Mouse (Mus musculus) intestine, postnatal 0 days (tissue): Measurements from ENCODE around the gene Prss42. TPM values are rescaled to one million over a fixed set of nuclear protein-coding genes. Genes with fewer than 3 reads are reported as not detected.

Source experiments
- ATAC-seq: fragments of 200-750 bp; cut with Nextera tagmentation; 2 replicates; pipeline ENCODE4 v1.8.0; 2017; ENCODE audit warnings: mild to moderate bottlenecking, moderate TSS enrichment, moderate library complexity
- H3K27ac ChIP-seq: fragments of 300-500 bp; sonication (generic); 2 replicates; pipeline ENCODE4 v1.5.1; 2014; ENCODE audit warnings: mild to moderate bottlenecking, low read depth, low read length, moderate library complexity
- H3K27me3 ChIP-seq: fragments of 300-500 bp; sonication (generic); replicated peaks from 2 replicates; pipeline ENCODE4 v1.6.1; 2014; ENCODE audit warnings: low read length, mixed read lengths; ENCODE audit not compliant: control insufficient read depth, insufficient read depth
- H3K36me3 ChIP-seq: fragments of 300-500 bp; sonication (generic); 2 replicates; pipeline ENCODE4 v1.6.1; 2014; ENCODE audit warnings: mild to moderate bottlenecking, moderate library complexity; ENCODE audit not compliant: control insufficient read depth, insufficient read depth
- H3K4me1 ChIP-seq: fragments of 300-500 bp; sonication (generic); replicated peaks from 2 replicates; pipeline ENCODE4 v1.6.1; 2014; ENCODE audit warnings: antibody characterized with exemption, low read length, mixed read lengths; ENCODE audit not compliant: control insufficient read depth, insufficient read depth
- H3K4me2 ChIP-seq: fragments of 300-500 bp; sonication (generic); replicated peaks from 2 replicates; pipeline ENCODE4 v1.6.1; 2014; ENCODE audit warnings: low read depth, mild to moderate bottlenecking, moderate library complexity
- H3K4me3 ChIP-seq: fragments of 300-500 bp; sonication (generic); 2 replicates; pipeline ENCODE4 v1.5.1; 2014; ENCODE audit warnings: low read depth, low read length
- H3K9ac ChIP-seq: fragments of 300-500 bp; sonication (generic); 2 replicates; pipeline ENCODE4 v1.6.1; 2014; ENCODE audit warnings: mild to moderate bottlenecking, low read depth, low read length
- H3K9me3 ChIP-seq: fragments of 300-500 bp; sonication (generic); 2 replicates; pipeline ENCODE4 v1.6.1; 2016; ENCODE audit warnings: mixed run types; ENCODE audit not compliant: control insufficient read depth
- CTCF ChIP-seq: sonication (generic); IDR thresholded peaks from 2 replicates; pipeline ENCODE4 v1.5.1; 2016; ENCODE audit warnings: low read depth, mild to moderate bottlenecking, control low read depth, antibody characterized with exemption, moderate library complexity
- WGBS: fragments of 180-500 bp; shearing (Covaris S2); extraction: QIAGEN DNeasy Blood & Tissue Kit; methylation state at CpG from one replicate; pipeline ENCODE4 v1.1.7; 2014; 5-methylcytosine and 5-hydroxymethylcytosine counted together
- polyA plus RNA-seq: library from polyadenylated mRNA; unstranded; fragments of >200 nt; fragmentation: Nextera tagmentation; extraction: Ambion mirVana; gene quantifications from 2 replicates; pipeline ENCODE4 v1.2.1, GENCODE M21; 2015

The Prss42 gene
- not detected in 2 replicates for polyA plus RNA-seq

DNA sequence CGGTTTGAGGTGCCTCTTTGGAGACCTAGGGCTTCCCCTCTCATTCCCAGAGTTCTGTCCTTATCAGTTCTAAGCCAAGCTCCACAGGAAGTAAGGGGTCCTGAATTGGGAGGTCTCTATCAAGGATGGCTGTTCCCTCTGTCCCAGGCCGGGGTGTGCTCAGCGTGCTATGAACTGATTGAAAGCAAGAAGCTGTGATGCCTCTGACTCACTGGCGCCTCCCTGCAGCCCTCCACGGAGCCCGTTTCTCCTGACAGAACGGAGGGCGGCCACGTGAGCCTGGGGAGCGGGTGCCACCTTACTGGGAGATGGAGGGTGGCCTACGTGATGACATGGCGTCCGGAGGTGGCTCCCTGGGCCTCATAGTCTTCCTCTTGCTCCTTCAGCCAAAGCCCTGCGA lies at the start of gene Prss42:
Gene Prss42, plus strand, starts transcription at position 301 of the 400 bp plus-strand sequence.
- Histone ChIP-seq H3K36me3 (no peaks in the 10 kb centered on the region), H3K4me2 (no peak within 1 kb of the TSS), H3K4me3 (no peak within 1 kb of the TSS), H3K9me3 (no peaks in the 10 kb centered on the region), H3K9ac (no peak within 1 kb of the TSS), H3K27me3 (no peaks in the 10 kb centered on the region), H3K27ac (no peak within 1 kb of the TSS), H3K4me1 (no peaks in the 10 kb centered on the region)
- no peak for ATAC-seq
- 89% methylated on average over 14 of the region's 14 CpGs for WGBS
- TF ChIP-seq CTCF, result no peak

DNA sequence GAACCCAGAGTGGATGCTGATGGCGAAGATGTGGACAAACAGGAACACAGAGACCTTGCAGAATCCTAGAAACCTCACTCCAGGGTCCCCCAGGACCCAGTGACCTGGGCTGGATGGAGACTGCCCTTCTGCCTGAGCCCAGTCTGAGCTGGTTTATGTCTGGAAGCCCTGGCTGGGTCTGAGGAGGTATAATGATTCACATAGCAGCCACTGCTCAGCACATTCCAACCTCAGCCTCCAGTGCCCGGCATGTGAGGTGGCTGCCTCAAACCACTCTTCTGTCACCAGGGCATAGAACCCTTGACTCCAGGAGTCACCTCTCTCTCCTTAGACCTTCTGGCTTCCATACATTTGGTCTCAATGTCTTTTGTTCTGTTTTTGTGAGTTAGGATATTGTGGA lies 49.5 kb upstream of the Prss42 start:
- H3K9ac ChIP-seq, result no peak overlapping the region
- 55% methylated on average over 2 of the region's 2 CpGs for WGBS
- ATAC-seq, result no peak
- H3K27me3 ChIP-seq, result peaks cover 23% of the 10 kb centered on the region
- no peaks in the 10 kb centered on the region for H3K36me3 ChIP-seq
- H3K27ac ChIP-seq, result no peak overlapping the region
- TF ChIP-seq CTCF, result no peak
- H3K9me3 ChIP-seq, result no peaks in the 10 kb centered on the region
- no peaks in the 10 kb centered on the region for H3K4me1 ChIP-seq
- no peak overlapping the region for H3K4me3 ChIP-seq
- no peak overlapping the region for H3K4me2 ChIP-seq

DNA sequence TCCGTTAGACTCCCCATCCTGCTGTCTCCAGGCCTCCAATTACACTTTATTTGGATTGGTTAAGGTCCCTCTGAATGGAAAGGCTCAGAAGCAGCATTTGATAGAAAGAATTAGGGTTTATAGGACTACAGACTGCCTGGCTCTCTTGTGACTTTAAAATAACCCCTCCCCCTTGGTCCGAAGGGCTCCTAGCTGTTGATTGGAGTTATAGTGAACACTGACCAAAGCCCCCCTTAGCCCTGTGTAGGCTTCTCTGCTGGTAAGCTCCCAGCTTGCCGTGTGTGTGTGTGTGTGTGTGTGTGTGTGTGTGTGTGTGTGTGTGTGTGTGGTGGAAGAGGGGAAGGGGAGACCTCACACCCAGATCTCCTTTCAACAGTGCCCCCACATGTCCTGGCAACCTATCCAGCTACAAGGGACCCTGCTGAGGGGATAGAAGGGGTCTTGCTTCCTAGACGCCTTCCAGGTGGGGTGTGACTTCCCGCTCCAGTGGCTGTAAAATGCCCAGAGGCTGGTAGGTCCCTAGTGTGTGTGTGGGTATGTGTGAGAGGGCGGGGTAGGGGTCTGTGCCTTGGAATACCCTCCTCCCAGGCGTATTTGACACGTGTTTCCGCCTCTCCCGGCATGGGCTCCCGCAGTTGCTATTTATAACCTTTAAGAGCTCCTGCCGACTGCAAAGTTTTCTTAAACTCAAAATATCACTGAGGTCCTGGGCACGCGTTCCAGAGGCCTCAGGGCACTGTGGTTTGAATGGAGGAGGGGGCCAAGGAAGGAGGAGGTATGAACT lies 47.4 kb upstream of the Prss42 start:
- H3K9ac ChIP-seq, result no peak overlapping the region
- H3K27ac ChIP-seq, result no peak overlapping the region
- no peaks in the 10 kb centered on the region for H3K4me1 ChIP-seq
- H3K4me3 ChIP-seq, result no peak overlapping the region
- H3K9me3 ChIP-seq, result no peaks in the 10 kb centered on the region
- peaks cover 1% of the 10 kb centered on the region; the same call in 1 of the 2 replicates for H3K27me3 ChIP-seq
- WGBS, result 34% methylated on average over 14 of the region's 14 CpGs
- TF ChIP-seq CTCF, result no peak
- no peak overlapping the region for H3K4me2 ChIP-seq
- no peaks in the 10 kb centered on the region for H3K36me3 ChIP-seq
- no peak for ATAC-seq

DNA sequence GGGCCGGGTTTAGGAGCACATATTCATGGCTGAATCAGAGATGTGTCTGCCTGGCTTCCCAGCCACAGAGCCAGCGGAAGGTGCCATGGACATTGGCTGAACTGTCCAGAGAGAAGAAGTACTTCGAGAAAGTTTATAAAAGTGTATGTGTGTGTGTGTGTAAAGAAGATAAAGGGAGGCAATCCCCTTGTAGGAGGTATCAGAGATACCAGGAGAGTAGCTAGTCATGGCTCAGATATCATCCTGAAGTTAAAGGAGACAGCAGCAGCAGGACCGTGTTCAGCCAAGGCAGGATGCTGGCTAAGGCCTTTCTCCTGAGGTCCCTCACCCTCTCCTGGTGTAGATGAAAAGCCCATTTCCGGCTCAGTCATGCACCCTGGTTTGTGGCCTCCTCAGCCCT lies 46.6 kb upstream of the Prss42 start:
- Histone ChIP-seq H3K4me1 (no peaks in the 10 kb centered on the region), H3K4me3 (no peak overlapping the region), H3K9me3 (no peaks in the 10 kb centered on the region), H3K27ac (no peak overlapping the region), H3K4me2 (no peak overlapping the region), H3K27me3 (no peaks in the 10 kb centered on the region; the same call in 1 of the 2 replicates), H3K9ac (no peak overlapping the region), H3K36me3 (no peaks in the 10 kb centered on the region)
- ATAC-seq, result no peak
- WGBS, result 70% methylated on average over 5 of the region's 5 CpGs
- TF ChIP-seq CTCF, result no peak

DNA sequence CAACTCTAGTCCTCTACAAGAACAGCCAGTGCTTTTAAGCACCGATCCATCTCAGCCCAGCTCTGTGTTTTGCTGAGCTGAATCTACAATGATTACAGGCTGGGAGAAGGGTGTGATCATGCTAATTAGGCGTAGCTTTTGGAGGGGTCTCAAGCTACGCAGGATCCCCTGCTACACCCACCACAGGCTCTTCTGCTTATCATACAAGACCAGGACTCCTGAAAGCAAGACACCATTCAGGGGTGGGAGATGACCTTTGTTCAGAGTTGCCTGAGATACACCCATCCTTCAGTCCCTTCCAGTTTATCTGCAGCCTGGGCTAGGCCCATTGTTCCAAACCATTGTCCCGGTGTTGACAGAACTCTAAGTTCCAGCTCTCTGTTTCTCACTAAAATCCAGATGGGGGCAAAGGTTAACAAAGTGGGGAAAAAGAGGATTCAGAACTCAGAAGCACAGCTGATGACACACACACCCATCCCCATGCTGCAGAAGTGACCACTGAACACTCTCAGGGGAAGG lies 45.0 kb upstream of the Prss42 start:
- Histone ChIP-seq H3K27me3 (no peaks in the 10 kb centered on the region; the same call in 1 of the 2 replicates), H3K4me3 (no peak overlapping the region), H3K9me3 (no peaks in the 10 kb centered on the region), H3K4me1 (no peaks in the 10 kb centered on the region), H3K36me3 (no peaks in the 10 kb centered on the region), H3K4me2 (no peak overlapping the region), H3K9ac (no peak overlapping the region), H3K27ac (no peak overlapping the region)
- no peak for TF ChIP-seq CTCF
- ATAC-seq, result no peak
- 75% methylated on average over 4 of the region's 4 CpGs for WGBS

DNA sequence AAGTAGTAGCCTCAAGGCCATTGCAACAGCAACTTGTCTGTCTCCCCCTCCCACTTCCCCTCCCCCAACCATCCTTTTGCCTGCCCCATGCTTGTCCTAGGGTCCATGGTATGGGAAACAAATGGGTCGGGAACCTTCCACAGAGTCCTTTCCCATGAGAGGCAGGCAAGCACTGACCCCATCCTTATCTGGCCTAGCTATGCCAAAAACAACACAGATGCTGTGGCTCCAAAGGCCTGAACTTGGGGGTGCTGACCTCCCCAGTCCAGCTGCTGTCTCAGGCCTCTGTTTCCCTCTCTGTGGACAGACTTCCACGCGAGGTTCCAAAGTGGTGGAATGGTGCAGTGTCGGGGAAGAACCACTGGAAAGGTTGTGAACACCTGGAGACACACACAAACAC lies 44.2 kb upstream of the Prss42 start:
- Histone ChIP-seq H3K9me3 (no peaks in the 10 kb centered on the region), H3K9ac (no peak overlapping the region), H3K27ac (no peak overlapping the region), H3K4me1 (no peaks in the 10 kb centered on the region), H3K27me3 (no peaks in the 10 kb centered on the region; the same call in 1 of the 2 replicates), H3K36me3 (no peaks in the 10 kb centered on the region), H3K4me3 (no peak overlapping the region), H3K4me2 (no peak overlapping the region)
- WGBS, result 74% methylated on average over 4 of the region's 4 CpGs
- ATAC-seq, result no peak
- TF ChIP-seq CTCF, result no peak
